Mouse (Mus musculus) left cerebral cortex, postnatal 14 days (tissue): ENCODE results near the gene Anxa7. TPM values are rescaled to one million over a fixed set of nuclear protein-coding genes. Genes with fewer than 3 reads are reported as not detected.

Source experiments
- DNase-seq, 2 experiments: peaks; one replicate each; pipeline ENCODE4 v3.0.0; 2021 to 2022; ENCODE audit warnings: low spot score in 2 of 2, mixed read lengths in 1 of 2
- intact Hi-C: fragments of 180-260 bp; cut with DNase I; formaldehyde crosslinking; loops from one replicate; pipeline ENCODE4 v1.15.1; 2025
- total RNA-seq, 2 experiments: library from RNA; stranded (reverse); gene quantifications; 2 replicates each; pipeline ENCODE4 v1.2.3; 2021

Gene Anxa7
- total RNA-seq, 2 experiments from 2014 or later: 49.4 to 49.8 TPM

GRCm38 (mm10) chr14:20451302-20451701, 28.6 kb downstream of the Anxa7 start:
- intact Hi-C loops: no loop called here
- peak in 1 of 2 experiments; percentile 12 for DNase-seq

GRCm38 (mm10) chr14:20447209-20447608, 32.7 kb downstream of the Anxa7 start:
- peak; percentile 18 to 48 for DNase-seq
- intact Hi-C loops: no loop called here

DNA sequence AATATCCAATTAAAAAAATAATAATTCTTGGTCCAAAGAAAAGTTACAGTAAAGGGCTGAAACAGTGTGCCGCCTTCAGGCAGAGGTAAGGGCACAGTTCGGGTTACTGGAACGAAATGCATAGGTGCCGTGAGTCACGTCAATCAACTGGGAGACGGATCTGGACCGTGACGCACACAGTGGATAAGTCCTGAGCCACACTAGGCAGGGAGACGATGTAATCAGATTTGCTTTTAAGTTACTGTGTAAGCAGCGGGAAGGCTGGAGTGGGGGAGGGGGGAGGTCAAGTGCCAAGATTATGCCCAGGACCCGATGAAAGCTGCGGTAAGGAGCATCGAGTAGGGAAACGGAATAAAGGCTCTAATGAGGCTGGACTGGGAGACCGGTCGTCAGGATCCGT, 37.7 kb downstream of the Anxa7 start:
- intact Hi-C loops: no loop called here
- DNase-seq: no peak

GRCm38 (mm10) chr14:20436976-20437375, 43.0 kb downstream of the Anxa7 start:
- peak in 1 of 2 experiments; percentile 26 for DNase-seq
- intact Hi-C loops: no loop called here

- DNase-seq: no peak
- intact Hi-C loops: no loop called here
Observed at GRCm38 (mm10) chr14:20432420-20432819, 47.5 kb downstream of the Anxa7 start.

- no peak for DNase-seq
- intact Hi-C loops: no loop called here
Observed at GRCm38 (mm10) chr14:20431726-20432125, 48.2 kb downstream of the Anxa7 start.

- intact Hi-C loops: no loop called here
- DNase-seq: no peak
Observed at GRCm38 (mm10) chr14:20429833-20430232, 50.1 kb downstream of the Anxa7 start.

- no peak for DNase-seq
- intact Hi-C loops: no loop called here
Observed at GRCm38 (mm10) chr14:20428593-20428992, 51.3 kb downstream of the Anxa7 start.

GRCm38 (mm10) chr14:20423046-20423445, 56.9 kb downstream of the Anxa7 start:
- no peak for DNase-seq
- intact Hi-C loops: no loop called here

DNA sequence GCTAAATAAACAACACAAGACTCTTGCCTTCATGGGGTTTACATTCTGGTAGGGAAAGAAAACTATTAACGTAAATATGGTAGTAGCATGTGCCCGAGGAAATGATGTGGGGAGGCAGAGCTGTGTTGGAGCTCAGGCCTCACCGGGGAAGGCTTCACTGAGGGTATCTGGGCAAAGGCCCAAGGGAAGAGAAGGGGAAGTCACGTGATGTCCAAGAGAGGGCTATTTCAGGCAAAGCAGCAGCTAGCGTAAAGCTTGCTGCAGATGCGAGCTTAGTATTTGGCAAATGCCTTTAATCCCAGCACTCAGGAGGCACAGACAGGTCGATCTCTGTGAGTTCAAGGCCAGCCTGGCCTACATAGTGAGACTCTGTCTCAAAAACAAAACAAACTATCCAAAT, 57.7 kb downstream of the Anxa7 start:
- intact Hi-C loops: no loop called here
- DNase-seq: peak in 1 of 2 experiments; percentile 22

Other genes starting within 250 kb of the Anxa7 start
- gene Kcnk16, start 210.9 kb downstream of the Anxa7 start, total RNA-seq: not detected
- 10 to 100 TPM; 13.0 to 22.1 TPM for gene Nudt13, start 185.4 kb downstream of the Anxa7 start, total RNA-seq
- 10 to 100 TPM; 32.1 to 32.7 TPM for gene Ecd, start 132.0 kb downstream of the Anxa7 start, total RNA-seq
- gene Fam149b, start 132.0 kb downstream of the Anxa7 start, total RNA-seq: 10 to 100 TPM; 40.2 to 45.1 TPM
- 10 to 100 TPM; 18.0 to 22.7 TPM for gene Dnajc9, start 91.2 kb downstream of the Anxa7 start, total RNA-seq
- gene Mrps16, start 86.5 kb downstream of the Anxa7 start, total RNA-seq: 10 to 100 TPM; 38.3 to 40.1 TPM
- 1 to 10 TPM; 2.0 to 3.1 TPM for gene Cfap70, start 27.9 kb downstream of the Anxa7 start, total RNA-seq
- gene Mss51, start 16.8 kb upstream of the Anxa7 start, total RNA-seq: 1 to 10 TPM in 1 of 2 experiments, under 1 TPM in 1; 0.59 to 1.0 TPM
- 100 to 1,000 TPM; 387 to 395 TPM for gene Ppp3cb, start 66.4 kb upstream of the Anxa7 start, total RNA-seq
- 10 to 100 TPM; 29.7 to 35.7 TPM for gene Usp54, start 160.9 kb upstream of the Anxa7 start, total RNA-seq
- not detected for gene Myoz1, start 176.4 kb upstream of the Anxa7 start, total RNA-seq
- under 1 TPM; 0.47 to 0.64 TPM for gene Synpo2l, start 188.2 kb upstream of the Anxa7 start, total RNA-seq
- gene Sec24c, start 194.2 kb upstream of the Anxa7 start, total RNA-seq: 100 to 1,000 TPM in 1 of 2 experiments, 10 to 100 TPM in 1; 87.8 to 109 TPM
- 10 to 100 TPM; 19.3 to 20.1 TPM for gene Fut11, start 214.8 kb upstream of the Anxa7 start, total RNA-seq
- 10 to 100 TPM; 49.9 to 53.9 TPM for gene Chchd1, start 222.9 kb upstream of the Anxa7 start, total RNA-seq
- gene Zswim8, start 227.4 kb upstream of the Anxa7 start, total RNA-seq: 100 to 1,000 TPM; 136 to 142 TPM